Mouse (Mus musculus) gastrocnemius, adult 8-10 months (tissue): ENCODE results near the gene Tusc2. TPM values are rescaled to one million over a fixed set of nuclear protein-coding genes. Genes with fewer than 3 reads are reported as not detected.

ENCODE experiments used
- DNase-seq, 2 experiments: peaks; one replicate each; pipeline ENCODE4 v3.0.0; 2022; ENCODE audit warnings: low spot score in 2 of 2
- total RNA-seq, 4 experiments: library from RNA; stranded (reverse); gene quantifications; 2 replicates each; pipeline ENCODE4 v1.2.4; 2022

Tusc2 gene
- 10 to 100 TPM; 44.6 to 54.5 (median 46.9) TPM for total RNA-seq

- DNase-seq, result peak; percentile 91
Observed at GRCm38 (mm10) chr9:107563029-107563581, at the start of gene Tusc2. Gene Tusc2 (plus strand): TSS chr9:107563255.

GRCm38 (mm10) chr9:107514303-107514955, 48.6 kb upstream of the Tusc2 start:
- DNase-seq, result peak; percentile 62 to 68

- no peak for DNase-seq
Observed at GRCm38 (mm10) chr9:107520331-107520730, 42.7 kb upstream of the Tusc2 start.

- DNase-seq, result no peak
Observed at GRCm38 (mm10) chr9:107521190-107521589, 41.9 kb upstream of the Tusc2 start.

GRCm38 (mm10) chr9:107521711-107522399, 41.2 kb upstream of the Tusc2 start:
- DNase-seq, result no peak

GRCm38 (mm10) chr9:107522400-107522711, 40.7 kb upstream of the Tusc2 start:
- no peak for DNase-seq

- DNase-seq, result peak; percentile 65
Observed at GRCm38 (mm10) chr9:107526198-107527026, 36.6 kb upstream of the Tusc2 start.

- peak; percentile 85 to 92 for DNase-seq
Observed at GRCm38 (mm10) chr9:107533791-107534407, 29.2 kb upstream of the Tusc2 start, which contains the start of gene Tmem115. Gene Tmem115 (plus strand): TSS chr9:107533945.

GRCm38 (mm10) chr9:107534408-107535202, 28.4 kb upstream of the Tusc2 start:
- DNase-seq, result no peak

GRCm38 (mm10) chr9:107538231-107538630, 24.8 kb upstream of the Tusc2 start:
- no peak for DNase-seq

- DNase-seq, result no peak
Observed at GRCm38 (mm10) chr9:107538711-107539110, 24.3 kb upstream of the Tusc2 start.

GRCm38 (mm10) chr9:107539940-107540339, 23.1 kb upstream of the Tusc2 start:
- no peak for DNase-seq

GRCm38 (mm10) chr9:107540420-107540819, 22.6 kb upstream of the Tusc2 start:
- DNase-seq, result no peak

- no peak for DNase-seq
Observed at GRCm38 (mm10) chr9:107541005-107541404, 22.1 kb upstream of the Tusc2 start.

GRCm38 (mm10) chr9:107541474-107542351, 21.3 kb upstream of the Tusc2 start, which contains the start of the genes Cyb561d2 and Nprl2:
Gene Cyb561d2 (minus strand): TSS chr9:107542193.
Gene Nprl2 (plus strand): TSS chr9:107542226.
- peak; percentile 88 to 89 for DNase-seq

GRCm38 (mm10) chr9:107542352-107542686, 20.7 kb upstream of the Tusc2 start:
- no peak for DNase-seq

- no peak for DNase-seq
Observed at GRCm38 (mm10) chr9:107542721-107543120, 20.3 kb upstream of the Tusc2 start.

- DNase-seq, result no peak
Observed at GRCm38 (mm10) chr9:107543299-107543698, 19.8 kb upstream of the Tusc2 start.

GRCm38 (mm10) chr9:107544196-107544700, 18.8 kb upstream of the Tusc2 start:
- no peak for DNase-seq
